Mouse (Mus musculus) CH12F3 (cell line): ENCODE measurements around the gene Gpatch1.
"Not testable (repeated sequence)": the region's sequence is repeated elsewhere in the genome, so short reads cannot be mapped to it uniquely, and the experiment has no call there.

ENCODE experiments used
- in situ Hi-C: fragments of 300-500 bp; cut with MboI; formaldehyde crosslinking; loops from 2 replicates; pipeline ENCODE4 v1.14.3; 2020; ENCODE audit warnings: low sequenced_read_pairs

Gene Gpatch1

GRCm38 (mm10) chr7:35331590-35331989 is 13.3 kb upstream of the Gpatch1 start:
- in situ Hi-C loops: no loop called here

GRCm38 (mm10) chr7:35322732-35323420 is 4.6 kb upstream of the Gpatch1 start:
- in situ Hi-C loops: no loop called here

GRCm38 (mm10) chr7:35322161-35322560 is 3.9 kb upstream of the Gpatch1 start:
- in situ Hi-C loops: no loop called here

DNA sequence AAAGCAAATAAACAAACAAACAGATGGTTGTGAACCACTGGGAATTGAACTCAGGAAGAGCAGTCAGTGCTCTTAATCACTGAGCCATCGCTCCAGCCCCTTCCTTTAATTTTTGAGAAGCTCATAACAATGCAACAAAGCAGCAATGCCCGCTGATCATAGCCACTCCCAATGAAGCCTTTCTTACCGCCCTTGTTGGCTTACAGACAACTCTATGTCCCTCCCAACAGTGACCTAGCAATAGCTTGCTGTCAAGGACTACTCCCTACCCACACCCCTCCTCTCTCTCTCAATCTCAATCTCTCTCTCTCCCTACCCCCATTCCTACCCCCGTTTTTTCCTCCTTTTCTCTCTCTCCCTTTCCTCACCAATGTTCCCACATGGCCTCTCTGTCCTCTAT is 1.5 kb upstream of the Gpatch1 start:
- in situ Hi-C loops: no loop called here

GRCm38 (mm10) chr7:35319221-35319620 is 981 bp upstream of the Gpatch1 start:
- in situ Hi-C loops: not testable (repeated sequence)

GRCm38 (mm10) chr7:35314156-35314555 is 4.1 kb downstream of the Gpatch1 start:
- in situ Hi-C loops: no loop called here

DNA sequence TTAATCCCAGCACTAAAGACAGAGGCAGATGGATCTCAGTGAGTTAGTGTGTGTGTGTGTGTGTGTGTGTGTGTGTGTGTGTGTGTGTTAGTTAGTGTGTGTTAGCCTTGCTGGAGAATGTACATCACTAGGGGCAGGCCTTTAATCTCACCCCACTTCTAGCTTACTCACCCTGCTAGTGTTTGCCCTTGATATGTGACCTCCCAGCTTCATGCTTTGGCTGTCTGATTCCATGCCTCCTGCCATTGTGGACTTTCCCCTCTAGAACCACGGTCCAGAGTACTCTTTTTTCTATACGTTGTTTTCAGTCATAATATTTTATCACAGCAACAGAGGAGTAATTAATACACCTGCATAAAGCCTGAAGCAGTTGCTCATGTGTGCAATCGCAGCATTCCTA is 7.0 kb downstream of the Gpatch1 start:
- in situ Hi-C loops: no loop called here

DNA sequence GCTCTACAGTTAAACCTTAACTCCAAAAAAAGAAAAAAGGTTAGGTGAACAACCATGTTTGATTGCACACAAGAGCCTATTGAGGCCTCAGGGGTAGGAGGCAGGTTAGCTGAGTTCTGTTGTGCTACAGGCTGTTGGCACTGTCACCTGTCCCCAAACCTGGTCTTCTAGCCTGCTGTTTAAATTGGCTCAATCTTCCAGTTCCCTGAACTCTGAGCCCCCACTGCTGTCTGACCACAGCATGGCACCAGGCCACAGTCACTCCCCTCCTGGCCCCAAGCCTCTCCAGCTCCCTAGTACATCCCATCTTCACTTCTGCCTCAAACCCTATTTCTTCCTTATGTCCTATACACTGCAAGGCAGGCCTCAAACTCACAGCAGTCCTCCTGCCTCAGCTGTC is 17.4 kb downstream of the Gpatch1 start:
- in situ Hi-C loops: no loop called here

GRCm38 (mm10) chr7:35299656-35300055 is 18.6 kb downstream of the Gpatch1 start:
- in situ Hi-C loops: no loop called here

DNA sequence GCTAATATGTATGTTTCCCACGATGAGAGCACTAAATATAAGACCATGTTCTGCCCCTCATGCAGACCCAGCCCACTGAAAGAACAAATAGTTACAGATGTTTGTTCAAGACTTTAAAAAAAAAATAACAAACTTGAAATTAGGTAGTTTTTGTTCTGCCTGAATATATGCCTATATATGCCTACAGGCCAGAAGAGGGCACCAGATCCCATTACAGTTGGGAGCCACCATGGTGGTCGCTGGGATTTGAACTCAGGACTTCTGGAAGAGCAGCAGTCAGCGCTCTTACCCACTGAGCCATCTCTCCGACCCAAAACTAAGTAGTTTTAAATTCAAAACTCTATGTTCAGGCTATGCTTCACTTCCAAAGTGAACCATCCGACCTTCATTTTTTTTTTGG is 20.4 kb downstream of the Gpatch1 start:
- in situ Hi-C loops: no loop called here

DNA sequence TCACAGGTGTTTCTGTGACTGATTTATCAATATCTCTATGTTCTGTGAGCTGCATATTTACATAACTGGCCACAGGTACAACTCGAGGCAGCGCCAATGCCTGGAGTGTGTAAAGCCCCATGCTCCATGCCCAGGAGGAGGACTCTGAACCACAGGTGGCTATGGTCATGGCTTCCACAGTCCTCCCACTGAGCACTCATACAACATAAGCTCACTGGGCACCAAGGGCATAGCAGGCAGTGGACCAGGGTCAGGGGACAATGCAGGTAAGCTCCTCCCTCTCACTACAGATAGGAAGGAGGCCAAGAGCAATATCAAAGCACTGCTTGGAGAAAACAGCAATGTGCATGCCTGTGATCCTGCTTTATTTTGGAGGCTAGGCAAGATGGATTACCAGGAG is 22.6 kb downstream of the Gpatch1 start:
- in situ Hi-C loops: no loop called here

- in situ Hi-C loops: no loop called here
Observed at GRCm38 (mm10) chr7:35293464-35293863, 24.8 kb downstream of the Gpatch1 start.

DNA sequence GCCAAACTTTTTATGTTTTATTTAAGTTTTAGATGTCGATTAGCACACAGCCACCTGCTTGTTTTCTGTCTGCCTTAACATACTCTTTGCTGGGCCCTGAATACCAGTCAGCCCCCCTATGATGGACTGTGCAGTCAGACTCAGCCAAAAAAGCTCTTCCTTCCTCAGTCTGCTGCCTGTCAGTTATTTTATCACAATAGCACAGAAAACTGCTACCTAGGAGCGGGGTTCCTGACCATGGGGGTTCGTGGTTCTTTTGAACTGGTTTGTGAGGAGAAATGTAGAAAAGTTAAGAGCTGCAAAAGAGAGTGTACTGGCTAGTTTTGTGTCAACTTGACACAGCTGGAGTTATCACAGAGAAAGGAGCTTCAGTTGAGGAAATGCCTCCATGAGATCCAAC is 39.3 kb downstream of the Gpatch1 start:
- in situ Hi-C loops: no loop called here

DNA sequence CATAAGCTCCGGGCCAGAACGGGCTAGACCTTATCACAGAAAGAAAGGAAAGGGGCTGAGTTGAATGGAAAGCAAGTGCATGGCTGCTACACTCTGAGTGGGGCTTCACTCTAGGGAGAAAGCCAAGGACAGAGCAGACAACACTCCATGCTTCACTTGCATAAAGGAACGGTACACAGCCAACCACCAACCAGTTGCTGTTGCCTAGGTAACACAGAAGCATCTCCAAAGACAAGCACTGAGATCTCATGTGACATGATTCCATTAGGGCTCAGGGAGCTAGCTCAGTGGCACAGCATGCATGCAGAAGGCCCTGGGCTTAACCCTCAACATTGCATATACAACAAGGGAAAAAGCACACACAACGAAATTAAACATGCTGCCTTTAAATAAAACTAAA is 40.8 kb downstream of the Gpatch1 start:
- in situ Hi-C loops: no loop called here

DNA sequence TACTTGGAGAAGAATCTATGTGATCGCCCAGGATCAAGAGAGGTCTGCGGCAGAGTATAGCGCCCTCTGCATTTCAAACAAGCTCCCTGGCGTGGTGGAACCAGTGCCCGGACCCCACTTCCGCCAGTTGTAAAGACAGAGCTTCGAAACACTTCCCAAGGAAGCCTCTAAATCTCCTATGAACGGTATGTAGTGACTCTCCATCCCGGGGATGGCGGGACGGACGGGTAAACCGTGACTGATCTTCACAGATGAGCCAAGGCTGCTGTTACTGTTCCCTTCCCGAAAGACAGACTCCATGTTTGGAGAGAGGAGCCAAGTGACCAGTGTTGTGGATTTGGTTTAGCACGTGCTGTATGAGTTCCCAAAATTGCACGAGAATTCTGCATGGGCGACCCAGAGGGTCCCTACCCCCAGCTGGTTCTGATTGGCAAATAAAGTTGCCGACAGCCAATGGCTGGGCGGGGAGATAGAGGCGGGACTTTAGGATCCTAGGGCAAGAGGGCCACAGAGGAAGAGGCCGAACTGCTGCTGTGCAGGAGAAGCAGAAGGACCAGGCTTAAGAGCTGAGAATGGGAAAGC is 48.7 kb downstream of the Gpatch1 start:
- in situ Hi-C loops: no loop called here

DNA sequence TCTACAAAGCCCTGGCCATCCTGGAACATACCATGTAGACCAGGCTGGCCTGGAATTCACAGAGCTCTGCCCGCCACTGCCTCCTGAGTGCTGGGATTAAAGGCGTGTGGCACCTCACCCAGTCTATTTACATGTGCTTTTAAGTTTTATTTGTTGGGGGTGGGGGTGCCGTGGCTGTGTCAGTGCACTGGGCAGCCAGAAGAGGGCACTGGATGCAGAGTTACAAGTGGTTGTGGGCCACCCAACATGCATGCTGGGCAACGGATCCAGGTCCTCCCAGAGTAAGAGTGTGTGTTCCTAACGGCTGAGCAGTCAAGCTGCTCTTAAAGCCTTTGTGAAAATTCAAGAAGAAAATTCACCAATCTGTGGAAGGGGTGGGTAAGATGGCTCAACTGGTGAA is 50.4 kb downstream of the Gpatch1 start:
- in situ Hi-C loops: no loop called here

DNA sequence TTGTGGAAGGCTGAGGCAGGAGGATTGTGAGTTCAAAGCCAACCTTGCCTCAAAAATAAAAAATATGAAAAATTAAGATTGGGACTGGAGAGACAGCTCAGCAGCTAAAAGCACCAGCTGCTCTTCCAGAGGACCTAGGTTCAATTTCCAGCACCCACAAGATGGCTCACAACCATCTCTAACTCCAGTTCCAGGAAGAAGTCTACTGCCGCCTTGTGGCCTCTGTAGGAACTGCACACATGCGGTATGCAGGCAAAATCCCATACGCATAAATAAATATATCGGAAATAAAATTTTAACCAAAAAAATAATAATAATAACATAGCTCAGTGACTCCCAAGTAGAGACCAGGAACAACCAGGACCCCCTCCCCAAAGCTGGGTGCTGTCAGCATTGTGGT is 51.6 kb downstream of the Gpatch1 start:
- in situ Hi-C loops: no loop called here

GRCm38 (mm10) chr7:35264746-35265145 is 53.5 kb downstream of the Gpatch1 start:
- in situ Hi-C loops: no loop called here

- in situ Hi-C loops: no loop called here
Observed at GRCm38 (mm10) chr7:35263595-35264489, 54.4 kb downstream of the Gpatch1 start.

DNA sequence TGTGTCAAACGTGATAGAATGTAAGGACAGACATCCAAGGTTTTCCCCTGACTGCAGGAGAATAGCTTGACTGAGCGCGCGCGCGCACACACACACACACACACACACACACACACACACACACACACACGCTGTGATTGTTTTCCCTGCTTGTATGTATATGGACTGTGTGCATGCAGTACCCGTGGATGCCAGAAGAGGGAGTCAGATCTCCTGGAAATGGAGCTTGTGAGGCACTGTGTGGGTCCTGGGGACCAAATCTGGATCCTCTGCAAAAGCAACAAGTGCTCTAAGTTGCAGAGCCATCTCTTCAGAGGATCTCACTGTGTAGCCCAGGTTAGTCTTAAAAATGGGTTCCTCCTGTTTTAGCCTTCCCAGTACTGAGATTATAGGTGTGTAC is 58.9 kb downstream of the Gpatch1 start:
- in situ Hi-C loops: no loop called here

GRCm38 (mm10) chr7:35258294-35258693 is 59.9 kb downstream of the Gpatch1 start:
- in situ Hi-C loops: no loop called here

- in situ Hi-C loops: no loop called here
Observed at GRCm38 (mm10) chr7:35252041-35252558, 66.1 kb downstream of the Gpatch1 start.
